Mouse (Mus musculus) embryonic facial prominence, embryonic 13.5 days (tissue): ENCODE results near the gene Nomo1. TPM values are rescaled to one million over a fixed set of nuclear protein-coding genes. Genes with fewer than 3 reads are reported as not detected.

ENCODE experiments used
- ATAC-seq: fragments of 200-750 bp; cut with Nextera tagmentation; 2 replicates; pipeline ENCODE4 v1.8.0; 2017; ENCODE audit warnings: low read depth; ENCODE audit not compliant: insufficient number of reproducible peaks, insufficient read depth, low FRiP score, low TSS enrichment
- H3K27ac ChIP-seq: fragments of 300-500 bp; sonication (generic); 2 replicates; pipeline ENCODE4 v1.5.1; 2015; ENCODE audit warnings: moderate library complexity, mild to moderate bottlenecking, inconsistent platforms
- H3K27me3 ChIP-seq: fragments of 300-500 bp; sonication (generic); 2 replicates; pipeline ENCODE4 v1.6.1; 2015; ENCODE audit warnings: mild to moderate bottlenecking, inconsistent platforms
- H3K36me3 ChIP-seq: fragments of 300-500 bp; sonication (generic); 2 replicates; pipeline ENCODE4 v1.6.1; 2015; ENCODE audit warnings: mild to moderate bottlenecking, inconsistent platforms
- H3K4me1 ChIP-seq: fragments of 300-500 bp; sonication (generic); 2 replicates; pipeline ENCODE4 v1.6.1; 2015; ENCODE audit warnings: inconsistent platforms
- H3K4me2 ChIP-seq: fragments of 300-500 bp; sonication (generic); 2 replicates; pipeline ENCODE4 v1.6.1; 2015; ENCODE audit warnings: moderate library complexity, mild to moderate bottlenecking, inconsistent platforms
- H3K4me3 ChIP-seq: fragments of 300-500 bp; sonication (generic); 2 replicates; pipeline ENCODE4 v1.5.1; 2015; ENCODE audit warnings: mild to moderate bottlenecking, inconsistent platforms
- H3K9ac ChIP-seq: fragments of 300-500 bp; sonication (generic); 2 replicates; pipeline ENCODE4 v1.6.1; 2015; ENCODE audit warnings: mild to moderate bottlenecking, inconsistent platforms
- H3K9me3 ChIP-seq: fragments of 300-500 bp; sonication (generic); 2 replicates; pipeline ENCODE4 v1.6.1; 2016; ENCODE audit warnings: inconsistent platforms
- WGBS: fragments of 180-500 bp; shearing (Covaris S2); methylation state at CpG from one replicate; pipeline ENCODE4 v1.1.7; 2015; ENCODE audit warnings: mixed read lengths; 5-methylcytosine and 5-hydroxymethylcytosine counted together
- polyA plus RNA-seq: library from polyadenylated mRNA; unstranded; fragments of >200 nt; fragmentation: Nextera tagmentation; extraction: Ambion mirVana; gene quantifications from 2 replicates; pipeline ENCODE4 v1.2.1, GENCODE M21; 2015

Gene Nomo1
- polyA plus RNA-seq, result 28.4 and 33.8 TPM in 2 replicates

GRCm38 (mm10) chr7:46033109-46033869 lies at the start of gene Nomo1:
Gene Nomo1 (plus strand): TSS chr7:46033698.
- 6% methylated on average over 44 of the region's 44 CpGs for WGBS
- H3K27ac ChIP-seq, result 0 out of 2 replicates have a peak within 1 kb of the TSS, but pooled peaks have one; percentile 7

GRCm38 (mm10) chr7:45986893-45987292 lies 46.6 kb upstream of the Nomo1 start:
- no peaks in the 10 kb centered on the region for H3K27me3 ChIP-seq
- H3K9ac ChIP-seq, result no peak overlapping the region
- H3K4me1 ChIP-seq, result no peaks in the 10 kb centered on the region
- H3K9me3 ChIP-seq, result no peaks in the 10 kb centered on the region
- no peak overlapping the region for H3K4me2 ChIP-seq
- no peak for ATAC-seq
- no peaks in the 10 kb centered on the region for H3K36me3 ChIP-seq
- no peak overlapping the region for H3K27ac ChIP-seq
- H3K4me3 ChIP-seq, result no peak overlapping the region
- 76% methylated on average over 6 of the region's 6 CpGs for WGBS

More at GRCm38 (mm10) chr7:46033109-46033869, at the start of gene Nomo1:
- peak within 1 kb of the TSS; percentile 79 for H3K4me2 ChIP-seq
- H3K9ac ChIP-seq, result peak within 1 kb of the TSS; percentile 88
- peaks cover 5% of the 10 kb centered on the region; the same call in 1 of the 2 replicates for H3K27me3 ChIP-seq
- peak within 1 kb of the TSS; percentile 82 for H3K4me3 ChIP-seq
- ATAC-seq, result peak; percentile 89
- no peaks in the 10 kb centered on the region for H3K9me3 ChIP-seq
- peaks cover 31% of the 10 kb centered on the region for H3K4me1 ChIP-seq
- peaks cover 10% of the 10 kb centered on the region for H3K36me3 ChIP-seq

GRCm38 (mm10) chr7:45988344-45988743 lies 45.2 kb upstream of the Nomo1 start:
- 86% methylated on average over 1 of the region's 1 CpGs for WGBS
- H3K9me3 ChIP-seq, result no peaks in the 10 kb centered on the region
- no peak overlapping the region for H3K4me2 ChIP-seq
- H3K36me3 ChIP-seq, result no peaks in the 10 kb centered on the region
- no peaks in the 10 kb centered on the region for H3K27me3 ChIP-seq
- ATAC-seq, result no peak
- no peak overlapping the region for H3K27ac ChIP-seq
- H3K4me3 ChIP-seq, result no peak overlapping the region
- no peaks in the 10 kb centered on the region for H3K4me1 ChIP-seq
- H3K9ac ChIP-seq, result no peak overlapping the region

GRCm38 (mm10) chr7:45992470-45992869 lies 41.0 kb upstream of the Nomo1 start:
- Histone ChIP-seq H3K36me3 (no peaks in the 10 kb centered on the region), H3K4me3 (no peak overlapping the region), H3K27ac (no peak overlapping the region), H3K27me3 (peaks cover 5% of the 10 kb centered on the region; the same call in 1 of the 2 replicates), H3K4me1 (no peaks in the 10 kb centered on the region), H3K9ac (no peak overlapping the region), H3K4me2 (no peak overlapping the region), H3K9me3 (no peaks in the 10 kb centered on the region)
- no peak for ATAC-seq
- 81% methylated on average over 8 of the region's 8 CpGs for WGBS

- Histone ChIP-seq H3K27ac (no peak overlapping the region), H3K4me1 (no peaks in the 10 kb centered on the region), H3K9ac (no peak overlapping the region), H3K9me3 (no peaks in the 10 kb centered on the region), H3K4me2 (no peak overlapping the region), H3K36me3 (no peaks in the 10 kb centered on the region), H3K4me3 (no peak overlapping the region), H3K27me3 (peaks cover 7% of the 10 kb centered on the region; the same call in 1 of the 2 replicates)
- WGBS, result 90% methylated on average over 4 of the region's 4 CpGs
- no peak for ATAC-seq
Observed at GRCm38 (mm10) chr7:46000577-46000976, 32.9 kb upstream of the Nomo1 start.

GRCm38 (mm10) chr7:46002748-46003147 lies 30.8 kb upstream of the Nomo1 start:
- H3K9me3 ChIP-seq, result no peaks in the 10 kb centered on the region
- H3K36me3 ChIP-seq, result no peaks in the 10 kb centered on the region
- no peak overlapping the region for H3K4me2 ChIP-seq
- no peak overlapping the region for H3K27ac ChIP-seq
- H3K27me3 ChIP-seq, result 0 out of 2 replicates have a peak, but pooled peaks cover 4% of the 10 kb centered on the region
- no peak overlapping the region for H3K9ac ChIP-seq
- WGBS, result 56% methylated on average over 4 of the region's 4 CpGs
- ATAC-seq, result no peak
- H3K4me3 ChIP-seq, result no peak overlapping the region
- no peaks in the 10 kb centered on the region for H3K4me1 ChIP-seq

GRCm38 (mm10) chr7:46009578-46009977 lies 23.9 kb upstream of the Nomo1 start:
- Histone ChIP-seq H3K36me3 (no peaks in the 10 kb centered on the region), H3K4me2 (no peak overlapping the region), H3K9ac (peak overlapping the region; percentile 22; the same call in 1 of the 2 replicates), H3K4me1 (peaks cover 17% of the 10 kb centered on the region), H3K9me3 (no peaks in the 10 kb centered on the region), H3K27ac (no peak overlapping the region), H3K27me3 (peaks cover 4% of the 10 kb centered on the region; the same call in 1 of the 2 replicates), H3K4me3 (no peak overlapping the region)
- ATAC-seq, result no peak
- WGBS, result 20% methylated on average over 5 of the region's 5 CpGs

GRCm38 (mm10) chr7:46012121-46012520 lies 21.4 kb upstream of the Nomo1 start:
- no peak overlapping the region for H3K27ac ChIP-seq
- H3K4me1 ChIP-seq, result peaks cover 17% of the 10 kb centered on the region
- H3K36me3 ChIP-seq, result no peaks in the 10 kb centered on the region
- no peak overlapping the region for H3K4me2 ChIP-seq
- H3K9ac ChIP-seq, result no peak overlapping the region
- H3K4me3 ChIP-seq, result no peak overlapping the region
- ATAC-seq, result no peak
- no peaks in the 10 kb centered on the region; the same call in 1 of the 2 replicates for H3K27me3 ChIP-seq
- no peaks in the 10 kb centered on the region for H3K9me3 ChIP-seq

- H3K9ac ChIP-seq, result peak overlapping the region; percentile 37; the same call in 1 of the 2 replicates
- H3K4me1 ChIP-seq, result peaks cover 17% of the 10 kb centered on the region
- no peaks in the 10 kb centered on the region for H3K9me3 ChIP-seq
- peak overlapping the region; percentile 82 for H3K27ac ChIP-seq
- no peak overlapping the region for H3K4me3 ChIP-seq
- peak; percentile 73 for ATAC-seq
- no peaks in the 10 kb centered on the region for H3K36me3 ChIP-seq
- 0 out of 2 replicates have a peak overlapping the region, but pooled peaks have one; percentile 19 for H3K4me2 ChIP-seq
- no peaks in the 10 kb centered on the region for H3K27me3 ChIP-seq
- 18% methylated on average over 9 of the region's 9 CpGs for WGBS
Observed at GRCm38 (mm10) chr7:46013266-46014010, 20.1 kb upstream of the Nomo1 start.

- 0 out of 2 replicates have a peak, but pooled peaks cover 5% of the 10 kb centered on the region for H3K4me1 ChIP-seq
- WGBS, result 70% methylated on average over 3 of the region's 3 CpGs
Observed at GRCm38 (mm10) chr7:46019594-46019993, 13.9 kb upstream of the Nomo1 start.

GRCm38 (mm10) chr7:46021951-46022350 lies 11.5 kb upstream of the Nomo1 start:
- Histone ChIP-seq H3K4me1 (0 out of 2 replicates have a peak, but pooled peaks cover 5% of the 10 kb centered on the region), H3K4me3 (no peak overlapping the region), H3K9me3 (no peaks in the 10 kb centered on the region), H3K9ac (no peak overlapping the region), H3K27me3 (no peaks in the 10 kb centered on the region), H3K27ac (no peak overlapping the region), H3K36me3 (no peaks in the 10 kb centered on the region), H3K4me2 (no peak overlapping the region)
- 15% methylated on average over 4 of the region's 4 CpGs for WGBS
- ATAC-seq, result no peak

More at GRCm38 (mm10) chr7:46019594-46019993, 13.9 kb upstream of the Nomo1 start:
- 0 out of 2 replicates have a peak overlapping the region, but pooled peaks have one; percentile 23 for H3K27ac ChIP-seq
- no peak overlapping the region for H3K4me3 ChIP-seq
- no peak overlapping the region for H3K4me2 ChIP-seq
- no peaks in the 10 kb centered on the region for H3K36me3 ChIP-seq
- no peaks in the 10 kb centered on the region for H3K9me3 ChIP-seq
- H3K27me3 ChIP-seq, result no peaks in the 10 kb centered on the region
- no peak overlapping the region for H3K9ac ChIP-seq
- ATAC-seq, result 0 out of 2 replicates have a peak, but pooled peaks have one; percentile 39
